Mouse (Mus musculus): ENCODE results near the gene Tbx10. TPM values are rescaled to one million over a fixed set of nuclear protein-coding genes. Genes with fewer than 3 reads are reported as not detected.
"Not testable (repeated sequence)": the region's sequence is repeated elsewhere in the genome, so short reads cannot be mapped to it uniquely, and the experiment has no call there.

The Tbx10 gene
- total and polyA plus RNA-seq, 2 experiments from 2014 or later: not detected

GRCm38 (mm10) chr19:4033742-4034141 lies 41.2 kb downstream of the Tbx10 start:
- WGBS: 46% methylated on average over 5 of the region's 5 CpGs
- Histone ChIP-seq H3K4me2 (ENCODE audit: low read depth, low read length, poor library complexity, severe bottlenecking) (no peak overlapping the region), H3K27ac (ENCODE audit: low read depth, low read length) (no peak overlapping the region), H3K9ac (replicated peaks; ENCODE audit: low read length, poor library complexity, severe bottlenecking) (no peak overlapping the region), H3K4me1 (ENCODE audit: insufficient read depth, low read length) (peaks cover 4% of the 10 kb centered on the region; the same call in 1 of the 2 replicates), H3K27me3 (ENCODE audit: insufficient read depth, low read length) (no peaks in the 10 kb centered on the region), H3K9me3 (ENCODE audit: low read length) (no peaks in the 10 kb centered on the region), H3K4me3 (ENCODE audit: low read depth, low read length) (no peak overlapping the region), H3K36me3 (ENCODE audit: insufficient read depth, low read length) (peaks cover 2% of the 10 kb centered on the region; the same call in 1 of the 2 replicates)
- ATAC-seq (ENCODE audit: low FRiP score): no peak
- DNase-seq (ENCODE audit: low spot score): no peak
- TF ChIP-seq CTCF (IDR thresholded peaks at IDR 0.05): no peak

GRCm38 (mm10) chr19:4036327-4037045 lies 43.9 kb downstream of the Tbx10 start:
- Histone ChIP-seq H3K36me3 (ENCODE audit: insufficient read depth, low read length) (peaks cover 2% of the 10 kb centered on the region; the same call in 1 of the 2 replicates), H3K27me3 (ENCODE audit: insufficient read depth, low read length) (no peaks in the 10 kb centered on the region), H3K4me1 (ENCODE audit: insufficient read depth, low read length) (peaks cover 4% of the 10 kb centered on the region; the same call in 1 of the 2 replicates), H3K9me3 (ENCODE audit: low read length) (no peaks in the 10 kb centered on the region), H3K4me2 (ENCODE audit: low read depth, low read length, poor library complexity, severe bottlenecking) (0 out of 2 replicates have a peak overlapping the region, but pooled peaks have one; percentile 15), H3K27ac (ENCODE audit: low read depth, low read length) (no peak overlapping the region), H3K4me3 (ENCODE audit: low read depth, low read length) (no peak overlapping the region), H3K9ac (replicated peaks; ENCODE audit: low read length, poor library complexity, severe bottlenecking) (no peak overlapping the region)
- DNase-seq (ENCODE audit: low spot score) (no peak), ATAC-seq (ENCODE audit: low FRiP score) (peak; percentile 28; the same call in 1 of the 2 replicates)
- WGBS: 68% methylated on average over 12 of the region's 12 CpGs
- no peak for TF ChIP-seq CTCF (IDR thresholded peaks at IDR 0.05)

- not testable (repeated sequence) for H3K27me3 ChIP-seq (ENCODE audit: insufficient read depth, low read length); H3K9me3 ChIP-seq (ENCODE audit: low read length); H3K36me3 ChIP-seq (ENCODE audit: insufficient read depth, low read length); H3K4me1 ChIP-seq (ENCODE audit: insufficient read depth, low read length); DNase-seq (ENCODE audit: low spot score)
- Histone ChIP-seq H3K4me2 (ENCODE audit: low read depth, low read length, poor library complexity, severe bottlenecking) (peak overlapping the region; percentile 75), H3K4me3 (ENCODE audit: low read depth, low read length) (peak overlapping the region; percentile 50), H3K9ac (replicated peaks; ENCODE audit: low read length, poor library complexity, severe bottlenecking) (peak overlapping the region; percentile 55), H3K27ac (ENCODE audit: low read depth, low read length) (peak overlapping the region; percentile 73)
- WGBS: 17% methylated on average over 7 of the region's 8 CpGs
- ATAC-seq (ENCODE audit: low FRiP score): peak; percentile 65
Measured at GRCm38 (mm10) chr19:4037154-4037787, 44.7 kb downstream of the Tbx10 start.

- peaks cover 4% of the 10 kb centered on the region; the same call in 1 of the 2 replicates for H3K4me1 ChIP-seq (ENCODE audit: insufficient read depth, low read length)
- H3K9me3 ChIP-seq (ENCODE audit: low read length): no peaks in the 10 kb centered on the region
- H3K9ac ChIP-seq (replicated peaks; ENCODE audit: low read length, poor library complexity, severe bottlenecking): peak within 1 kb of the TSS; percentile 55
- H3K4me3 ChIP-seq (ENCODE audit: low read depth, low read length): peak within 1 kb of the TSS; percentile 50
- H3K4me2 ChIP-seq (ENCODE audit: low read depth, low read length, poor library complexity, severe bottlenecking): peak within 1 kb of the TSS; percentile 75
- TF ChIP-seq CTCF (IDR thresholded peaks at IDR 0.05): peak; percentile 50
- peaks cover 2% of the 10 kb centered on the region; the same call in 1 of the 2 replicates for H3K36me3 ChIP-seq (ENCODE audit: insufficient read depth, low read length)
- peak within 1 kb of the TSS; percentile 73 for H3K27ac ChIP-seq (ENCODE audit: low read depth, low read length)
- 0% methylated on average over 24 of the region's 26 CpGs for WGBS
- ATAC-seq (ENCODE audit: low FRiP score) (peak; percentile 88), DNase-seq (ENCODE audit: low spot score) (peak; percentile 89)
- no peaks in the 10 kb centered on the region for H3K27me3 ChIP-seq (ENCODE audit: insufficient read depth, low read length)
Measured at GRCm38 (mm10) chr19:4037788-4038232, 45.3 kb downstream of the Tbx10 start, which contains the start of gene Gstp1. Gstp1 (minus strand) TSS chr19:4037985.

GRCm38 (mm10) chr19:4040941-4041340 lies 48.4 kb downstream of the Tbx10 start:
- DNase-seq (ENCODE audit: low spot score); H3K27me3 ChIP-seq (ENCODE audit: insufficient read depth, low read length); H3K4me3 ChIP-seq (ENCODE audit: low read depth, low read length); H3K9ac ChIP-seq (replicated peaks; ENCODE audit: low read length, poor library complexity, severe bottlenecking); H3K4me2 ChIP-seq (ENCODE audit: low read depth, low read length, poor library complexity, severe bottlenecking); H3K36me3 ChIP-seq (ENCODE audit: insufficient read depth, low read length); H3K4me1 ChIP-seq (ENCODE audit: insufficient read depth, low read length); H3K27ac ChIP-seq (ENCODE audit: low read depth, low read length); H3K9me3 ChIP-seq (ENCODE audit: low read length); ATAC-seq (ENCODE audit: low FRiP score): not testable (repeated sequence)
- WGBS: 78% methylated on average over 5 of the region's 5 CpGs

DNA sequence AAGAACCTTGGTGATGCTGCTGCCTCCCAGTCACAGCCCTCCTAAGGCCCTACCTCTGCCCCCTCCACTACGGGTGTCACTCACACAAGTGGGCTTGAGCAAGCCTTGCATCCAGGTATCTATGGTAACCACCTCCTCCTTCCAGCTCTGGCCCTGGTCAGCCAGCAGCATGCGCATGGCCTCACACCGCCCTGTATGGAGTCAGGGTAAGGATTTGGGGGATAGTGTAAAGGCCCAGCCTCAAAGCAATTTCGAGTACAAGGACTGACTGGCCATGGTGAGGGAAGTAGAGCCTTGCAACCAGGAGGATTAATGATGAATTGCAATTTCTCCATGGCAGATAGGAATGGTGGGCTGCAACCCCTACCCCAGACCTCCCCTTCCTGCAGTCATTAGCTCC lies 48.9 kb downstream of the Tbx10 start:
- H3K27ac ChIP-seq (ENCODE audit: low read depth, low read length); H3K9me3 ChIP-seq (ENCODE audit: low read length); DNase-seq (ENCODE audit: low spot score); H3K36me3 ChIP-seq (ENCODE audit: insufficient read depth, low read length); H3K4me1 ChIP-seq (ENCODE audit: insufficient read depth, low read length); H3K4me2 ChIP-seq (ENCODE audit: low read depth, low read length, poor library complexity, severe bottlenecking); ATAC-seq (ENCODE audit: low FRiP score); H3K4me3 ChIP-seq (ENCODE audit: low read depth, low read length); H3K27me3 ChIP-seq (ENCODE audit: insufficient read depth, low read length); H3K9ac ChIP-seq (replicated peaks; ENCODE audit: low read length, poor library complexity, severe bottlenecking): not testable (repeated sequence)
- WGBS: 76% methylated on average over 3 of the region's 4 CpGs
